Mouse (Mus musculus) intestine, embryonic 14.5 days (tissue): Measurements from ENCODE around the gene Nab1. TPM values are rescaled to one million over a fixed set of nuclear protein-coding genes. Genes with fewer than 3 reads are reported as not detected.

ENCODE experiments used
- ATAC-seq: fragments of 200-750 bp; cut with Nextera tagmentation; replicated peaks from 2 replicates; pipeline ENCODE4 v1.8.0; 2017; ENCODE audit warnings: low read depth, moderate number of reproducible peaks, moderate TSS enrichment, moderate library complexity; ENCODE audit not compliant: low FRiP score, low TSS enrichment
- DNase-seq: peaks from one replicate; pipeline ENCODE4 v3.0.0-alpha.2; 2018; ENCODE audit warnings: low spot score
- H3K27ac ChIP-seq: fragments of 300-500 bp; sonication (generic); 2 replicates; pipeline ENCODE4 v1.5.1; 2014; ENCODE audit warnings: low read depth, mild to moderate bottlenecking, control low read depth
- H3K27me3 ChIP-seq: fragments of 300-500 bp; sonication (generic); replicated peaks from 2 replicates; pipeline ENCODE4 v1.6.1; 2014; ENCODE audit warnings: low read length, control low read depth; ENCODE audit not compliant: control insufficient read depth, insufficient read depth
- H3K36me3 ChIP-seq: fragments of 300-500 bp; sonication (generic); 2 replicates; pipeline ENCODE4 v1.6.1; 2014; ENCODE audit warnings: low read length, control low read depth; ENCODE audit not compliant: control insufficient read depth, insufficient read depth
- H3K4me1 ChIP-seq: fragments of 300-500 bp; sonication (generic); replicated peaks from 2 replicates; pipeline ENCODE4 v1.6.1; 2014; ENCODE audit warnings: low read length, control low read depth, mixed read lengths; ENCODE audit not compliant: control insufficient read depth, insufficient read depth
- H3K4me2 ChIP-seq: fragments of 300-500 bp; sonication (generic); 2 replicates; pipeline ENCODE4 v1.6.1; 2014; ENCODE audit warnings: low read length
- H3K4me3 ChIP-seq: fragments of 300-500 bp; sonication (generic); 2 replicates; pipeline ENCODE4 v1.5.1; 2014; ENCODE audit warnings: low read depth, low read length, control low read depth, mixed read lengths
- H3K9ac ChIP-seq: fragments of 300-500 bp; sonication (generic); 2 replicates; pipeline ENCODE4 v1.6.1; 2014; ENCODE audit warnings: mild to moderate bottlenecking, low read length
- H3K9me3 ChIP-seq: fragments of 300-500 bp; sonication (generic); 2 replicates; pipeline ENCODE4 v1.6.1; 2016; ENCODE audit warnings: low read length, control low read depth; ENCODE audit not compliant: control insufficient read depth
- WGBS: fragments of 180-500 bp; shearing (Covaris S2); extraction: QIAGEN DNeasy Blood & Tissue Kit; methylation state at CpG from one replicate; pipeline ENCODE4 v1.1.7; 2014; 5-methylcytosine and 5-hydroxymethylcytosine counted together
- polyA plus RNA-seq: library from polyadenylated mRNA; unstranded; fragments of >200 nt; fragmentation: Nextera tagmentation; extraction: Ambion mirVana; gene quantifications from 2 replicates; pipeline ENCODE4 v1.2.1, GENCODE M21; 2014

The Nab1 gene
- polyA plus RNA-seq, 1 experiment from 2014 or later = 11.1 TPM

GRCm38 (mm10) chr1:52430606-52431005 is 69.9 kb downstream of the Nab1 start:
- no peaks in the 10 kb centered on the region for H3K9me3 ChIP-seq
- H3K4me2 ChIP-seq = no peak overlapping the region
- no peaks in the 10 kb centered on the region for H3K4me1 ChIP-seq
- no peak overlapping the region for H3K9ac ChIP-seq
- 88% methylated on average over 2 of the region's 2 CpGs for WGBS
- H3K27ac ChIP-seq = no peak overlapping the region
- H3K27me3 ChIP-seq = no peaks in the 10 kb centered on the region
- DNase-seq = no peak
- H3K4me3 ChIP-seq = no peak overlapping the region
- H3K36me3 ChIP-seq = no peaks in the 10 kb centered on the region
- ATAC-seq = no peak

GRCm38 (mm10) chr1:52430116-52430515 is 70.4 kb downstream of the Nab1 start:
- Histone ChIP-seq H3K36me3 (no peaks in the 10 kb centered on the region), H3K4me1 (no peaks in the 10 kb centered on the region), H3K27ac (no peak overlapping the region), H3K9me3 (no peaks in the 10 kb centered on the region), H3K4me3 (no peak overlapping the region), H3K4me2 (no peak overlapping the region), H3K9ac (no peak overlapping the region), H3K27me3 (no peaks in the 10 kb centered on the region)
- ATAC-seq = no peak
- no peak for DNase-seq
- 67% methylated on average over 1 of the region's 1 CpGs for WGBS

- H3K4me1 ChIP-seq = no peaks in the 10 kb centered on the region
- 58% methylated on average over 2 of the region's 2 CpGs for WGBS
- no peaks in the 10 kb centered on the region for H3K27me3 ChIP-seq
- H3K4me2 ChIP-seq = no peak overlapping the region
- ATAC-seq = no peak
- no peak overlapping the region for H3K4me3 ChIP-seq
- H3K27ac ChIP-seq = no peak overlapping the region
- DNase-seq = no peak
- H3K36me3 ChIP-seq = no peaks in the 10 kb centered on the region
- no peaks in the 10 kb centered on the region for H3K9me3 ChIP-seq
- H3K9ac ChIP-seq = no peak overlapping the region
These were observed 72.5 kb downstream of the Nab1 start for GRCm38 (mm10) chr1:52427841-52428464.

GRCm38 (mm10) chr1:52423846-52424245 is 76.6 kb downstream of the Nab1 start:
- no peaks in the 10 kb centered on the region for H3K36me3 ChIP-seq
- WGBS = 68% methylated on average over 1 of the region's 1 CpGs
- H3K9me3 ChIP-seq = no peaks in the 10 kb centered on the region
- H3K27ac ChIP-seq = no peak overlapping the region
- H3K9ac ChIP-seq = no peak overlapping the region
- no peak overlapping the region for H3K4me3 ChIP-seq
- no peaks in the 10 kb centered on the region for H3K27me3 ChIP-seq
- DNase-seq = no peak
- ATAC-seq = no peak
- no peak overlapping the region for H3K4me2 ChIP-seq
- H3K4me1 ChIP-seq = no peaks in the 10 kb centered on the region

- Histone ChIP-seq H3K36me3 (no peaks in the 10 kb centered on the region), H3K4me3 (no peak overlapping the region), H3K4me2 (no peak overlapping the region), H3K4me1 (no peaks in the 10 kb centered on the region), H3K27me3 (no peaks in the 10 kb centered on the region), H3K27ac (no peak overlapping the region), H3K9ac (no peak overlapping the region), H3K9me3 (no peaks in the 10 kb centered on the region)
- ATAC-seq = no peak
- 83% methylated on average over 2 of the region's 2 CpGs for WGBS
- DNase-seq = no peak
These were observed 77.4 kb downstream of the Nab1 start for GRCm38 (mm10) chr1:52423057-52423456.

- Histone ChIP-seq H3K36me3 (no peaks in the 10 kb centered on the region), H3K9ac (no peak overlapping the region), H3K4me2 (no peak overlapping the region), H3K4me1 (no peaks in the 10 kb centered on the region), H3K9me3 (no peaks in the 10 kb centered on the region), H3K27ac (no peak overlapping the region), H3K27me3 (no peaks in the 10 kb centered on the region), H3K4me3 (no peak overlapping the region)
- ATAC-seq (no peak), DNase-seq (no peak)
- WGBS = 50% methylated on average over 3 of the region's 3 CpGs
These were observed 78.3 kb downstream of the Nab1 start for GRCm38 (mm10) chr1:52422137-52422536.

GRCm38 (mm10) chr1:52421623-52422022 is 78.9 kb downstream of the Nab1 start:
- H3K9me3 ChIP-seq = no peaks in the 10 kb centered on the region
- DNase-seq (no peak), ATAC-seq (no peak)
- no peak overlapping the region for H3K27ac ChIP-seq
- no peak overlapping the region for H3K4me2 ChIP-seq
- no peaks in the 10 kb centered on the region for H3K27me3 ChIP-seq
- H3K4me1 ChIP-seq = no peaks in the 10 kb centered on the region
- H3K36me3 ChIP-seq = no peaks in the 10 kb centered on the region
- H3K4me3 ChIP-seq = no peak overlapping the region
- no peak overlapping the region for H3K9ac ChIP-seq

GRCm38 (mm10) chr1:52419088-52419819 is 81.2 kb downstream of the Nab1 start:
- H3K9ac ChIP-seq = no peak overlapping the region
- no peak overlapping the region for H3K4me3 ChIP-seq
- no peak for ATAC-seq
- no peak overlapping the region for H3K4me2 ChIP-seq
- no peak for DNase-seq
- H3K36me3 ChIP-seq = no peaks in the 10 kb centered on the region
- H3K27me3 ChIP-seq = no peaks in the 10 kb centered on the region
- no peaks in the 10 kb centered on the region for H3K9me3 ChIP-seq
- H3K27ac ChIP-seq = no peak overlapping the region
- WGBS = 87% methylated on average over 7 of the region's 7 CpGs
- H3K4me1 ChIP-seq = no peaks in the 10 kb centered on the region
